Comparison of ENCODE assay signal across 22 mouse cellular contexts in genomic region chr6:99143756-99144036, GRCm38 (mm10).
A peak's percentile ranks its signal among the peaks of the same experiment; 100 is the strongest.
DNase-seq lines count a peak whose midpoint lies in the region; ATAC-seq lines count a peak whose summit lies in the region.
"Had no signal": no experiment of that assay in that cellular context is flagged by ENCODE, and none has a peak within 500 bp of the region (broad histone marks: within the 10 kb centered on the region; RNA-seq: fewer than 3 reads in every experiment).

No protein-coding gene starts in this region.

- DNase-seq in liver (no peak), NIH3T3 (ENCODE audit: low read depth) (peak; percentile 43)
- DNase-seq in yolk sac, embryonic 10.5 days (ENCODE audit: low spot score), result peak; percentile 59
- no peak for DNase-seq in adrenal gland, postnatal 10 days
- DNase-seq: cerebellum, adult 11-12 months; cerebellum, postnatal 10 days; forebrain, postnatal 0 days; heart, postnatal 36 days; left cerebral cortex, postnatal 4 days; lung, postnatal 10 days; right cerebral cortex, adult 18-20 months; right cerebral cortex, postnatal 4 days had no signal

- H3K27ac ChIP-seq in liver, embryonic 16.5 days (ENCODE audit: low read length), result no peak overlapping the region; the same call in 1 of the 2 replicates
- peak overlapping the region; percentile 10; the same call in 1 of the 2 replicates for H3K27ac ChIP-seq in intestine, embryonic 15.5 days
- H3K27ac ChIP-seq: heart, embryonic 15.5 days; hindbrain, embryonic 13.5 days; kidney, embryonic 15.5 days; limb, embryonic 15.5 days; neural tube, embryonic 15.5 days had no signal

- no peaks in the 10 kb centered on the region for H3K4me1 ChIP-seq in liver, embryonic 16.5 days (ENCODE audit: control insufficient read depth, low read depth, low read length)
- peaks cover 7% of the 10 kb centered on the region for H3K4me1 ChIP-seq in intestine, embryonic 15.5 days (replicated peaks)
- H3K4me1 ChIP-seq: hindbrain, embryonic 13.5 days; stomach, embryonic 15.5 days had no signal

- H3K27me3 ChIP-seq in liver, embryonic 16.5 days (ENCODE audit: control insufficient read depth, insufficient read depth, low read depth, low read length), result no peaks in the 10 kb centered on the region
- H3K27me3 ChIP-seq in intestine, embryonic 15.5 days (replicated peaks), result no peaks in the 10 kb centered on the region
- H3K27me3 ChIP-seq: heart, embryonic 15.5 days; hindbrain, embryonic 13.5 days; kidney, embryonic 15.5 days; limb, embryonic 15.5 days; neural tube, embryonic 15.5 days; stomach, embryonic 15.5 days had no signal

- H3K36me3 ChIP-seq in liver, embryonic 16.5 days (ENCODE audit: control insufficient read depth, insufficient read depth), result no peaks in the 10 kb centered on the region
- no peaks in the 10 kb centered on the region for H3K36me3 ChIP-seq in intestine, embryonic 15.5 days
- H3K36me3 ChIP-seq: heart, embryonic 15.5 days; hindbrain, embryonic 13.5 days; kidney, embryonic 15.5 days; limb, embryonic 15.5 days; neural tube, embryonic 15.5 days; stomach, embryonic 15.5 days had no signal

- no peak overlapping the region for H3K4me3 ChIP-seq in liver, embryonic 16.5 days (ENCODE audit: low read depth, low read length)
- no peak overlapping the region for H3K4me3 ChIP-seq in intestine, embryonic 15.5 days (replicated peaks)
- H3K4me3 ChIP-seq: heart, embryonic 15.5 days; hindbrain, embryonic 13.5 days; kidney, embryonic 15.5 days; limb, embryonic 15.5 days; neural tube, embryonic 15.5 days; stomach, embryonic 15.5 days had no signal

- WGBS in liver, embryonic 16.5 days (ENCODE audit: insufficient replicate concordance), result 54% methylated on average over 4 of the region's 4 CpGs
- WGBS in intestine, embryonic 15.5 days, result 27% methylated on average over 4 of the region's 4 CpGs

- no peaks in the 10 kb centered on the region for H3K9me3 ChIP-seq in liver, embryonic 16.5 days (replicated peaks; ENCODE audit: control insufficient read depth, low read length)
- H3K9me3 ChIP-seq in intestine, embryonic 15.5 days, result no peaks in the 10 kb centered on the region
- H3K9me3 ChIP-seq: heart, embryonic 15.5 days; hindbrain, embryonic 13.5 days; kidney, embryonic 15.5 days; limb, embryonic 15.5 days; neural tube, embryonic 15.5 days; stomach, embryonic 15.5 days had no signal

- no peak overlapping the region for H3K9ac ChIP-seq in liver, embryonic 16.5 days (ENCODE audit: low read depth, low read length)
- no peak overlapping the region for H3K9ac ChIP-seq in intestine, embryonic 15.5 days
- H3K9ac ChIP-seq: forebrain, postnatal 0 days; heart, embryonic 15.5 days; hindbrain, embryonic 13.5 days; kidney, embryonic 15.5 days; limb, embryonic 15.5 days; neural tube, embryonic 15.5 days; stomach, embryonic 15.5 days had no signal

- ATAC-seq in liver, embryonic 16.5 days (ENCODE audit: low read depth), result 0 out of 2 replicates have a peak, but pooled peaks have one; percentile 32
- ATAC-seq in intestine, embryonic 15.5 days, result peak; percentile 42
- no peak for ATAC-seq in inflammation-experienced regulatory T-cells, adult 6 months
- ATAC-seq: forebrain, postnatal 0 days had no signal

- no peak overlapping the region for H3K4me2 ChIP-seq in liver, embryonic 16.5 days (ENCODE audit: low read depth, low read length)
- H3K4me2 ChIP-seq in intestine, embryonic 15.5 days (replicated peaks), result no peak overlapping the region
- H3K4me2 ChIP-seq: heart, embryonic 15.5 days; hindbrain, embryonic 13.5 days; kidney, embryonic 15.5 days; limb, embryonic 15.5 days; midbrain, embryonic 11.5 days; neural tube, embryonic 15.5 days; stomach, embryonic 15.5 days had no signal

Comparison
In these comparisons a context has a peak if more than half of its experiments do, and no peak if none do; other contexts are left out.
1. DNase-seq: peak in NIH3T3 (single experiment) and yolk sac, embryonic 10.5 days (single experiment); none in liver (single experiment) and adrenal gland, postnatal 10 days (single experiment).